Mouse (Mus musculus) liver, embryonic 16.5 days (tissue): Measurements from ENCODE around the gene Slc7a7. TPM values are rescaled to one million over a fixed set of nuclear protein-coding genes. Genes with fewer than 3 reads are reported as not detected.
A peak's percentile ranks its signal among the peaks of the same experiment; 100 is the strongest.

ENCODE experiments used
- ATAC-seq: fragments of 200-750 bp; cut with Nextera tagmentation; 2 replicates; pipeline ENCODE4 v1.8.0; 2017; ENCODE audit warnings: low read depth, mild to moderate bottlenecking, moderate number of reproducible peaks, moderate library complexity
- H3K27ac ChIP-seq: fragments of 300-500 bp; sonication (generic); 2 replicates; pipeline ENCODE4 v1.5.1; 2014; ENCODE audit warnings: mild to moderate bottlenecking, low read length
- H3K27me3 ChIP-seq: fragments of 300-500 bp; sonication (generic); 2 replicates; pipeline ENCODE4 v1.6.1; 2014; ENCODE audit warnings: low read depth, low read length, mixed read lengths; ENCODE audit not compliant: control insufficient read depth, insufficient read depth
- H3K36me3 ChIP-seq: fragments of 300-500 bp; sonication (generic); 2 replicates; pipeline ENCODE4 v1.6.1; 2014; ENCODE audit warnings: mild to moderate bottlenecking; ENCODE audit not compliant: control insufficient read depth, insufficient read depth
- H3K4me1 ChIP-seq: fragments of 300-500 bp; sonication (generic); 2 replicates; pipeline ENCODE4 v1.6.1; 2014; ENCODE audit warnings: low read depth, low read length, mixed read lengths; ENCODE audit not compliant: control insufficient read depth
- H3K4me2 ChIP-seq: fragments of 300-500 bp; sonication (generic); 2 replicates; pipeline ENCODE4 v1.6.1; 2014; ENCODE audit warnings: low read depth, low read length, mixed read lengths
- H3K4me3 ChIP-seq: fragments of 300-500 bp; sonication (generic); 2 replicates; pipeline ENCODE4 v1.5.1; 2014; ENCODE audit warnings: low read depth, mild to moderate bottlenecking, low read length
- H3K9ac ChIP-seq: fragments of 300-500 bp; sonication (generic); 2 replicates; pipeline ENCODE4 v1.6.1; 2014; ENCODE audit warnings: low read depth, low read length
- H3K9me3 ChIP-seq: fragments of 300-500 bp; sonication (generic); replicated peaks from 2 replicates; pipeline ENCODE4 v1.6.1; 2016; ENCODE audit warnings: low read length; ENCODE audit not compliant: control insufficient read depth
- WGBS: fragments of 180-500 bp; shearing (Covaris S2); extraction: QIAGEN DNeasy Blood & Tissue Kit; methylation state at CpG from one replicate; pipeline ENCODE4 v1.1.7; 2014; ENCODE audit not compliant: insufficient replicate concordance; 5-methylcytosine and 5-hydroxymethylcytosine counted together
- polyA plus RNA-seq: library from polyadenylated mRNA; unstranded; fragments of >200 nt; fragmentation: Nextera tagmentation; extraction: Ambion mirVana; gene quantifications from 2 replicates; pipeline ENCODE4 v1.2.1, GENCODE M21; 2015

The Slc7a7 gene
- polyA plus RNA-seq, 1 experiment from 2014 or later, result 10.5 TPM

DNA sequence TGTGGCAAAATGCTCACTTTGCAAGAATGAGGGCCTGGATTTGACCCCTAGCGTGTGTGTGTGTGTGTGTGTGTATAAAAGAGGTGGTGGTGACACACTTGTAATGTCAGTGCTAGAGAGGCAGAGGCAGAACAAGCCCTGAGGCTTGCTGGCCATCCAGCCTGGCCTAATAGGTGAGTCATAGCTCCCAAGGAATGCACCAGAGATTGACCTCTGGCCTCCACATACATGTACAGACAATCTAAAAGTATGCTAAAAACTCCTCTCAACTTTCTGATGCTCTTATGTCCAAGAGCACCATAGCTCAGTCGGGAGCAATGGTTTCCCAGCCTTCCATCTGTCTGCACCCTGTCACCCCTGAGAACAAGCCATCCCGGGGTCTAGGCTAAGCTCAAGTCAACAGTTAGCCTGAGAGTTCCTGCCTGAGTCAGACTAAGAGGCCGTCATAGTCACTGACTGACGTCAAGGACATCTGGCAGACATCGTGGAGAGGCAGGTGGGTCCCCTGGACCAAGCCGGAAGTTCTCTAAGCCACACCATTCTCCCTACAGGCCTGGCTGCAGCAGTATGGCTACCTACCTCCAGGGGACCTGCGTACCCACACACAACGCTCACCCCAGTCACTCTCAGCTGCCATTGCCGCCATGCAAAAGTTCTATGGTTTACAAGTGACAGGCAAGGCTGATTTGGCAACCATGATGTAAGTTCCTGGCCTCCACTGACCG lies 17.8 kb upstream of the Slc7a7 start:
- 67% methylated on average over 11 of the region's 11 CpGs for WGBS
- Histone ChIP-seq H3K4me1 (peaks cover 30% of the 10 kb centered on the region), H3K27ac (no peak overlapping the region), H3K4me2 (no peak overlapping the region), H3K9me3 (no peaks in the 10 kb centered on the region), H3K4me3 (no peak overlapping the region), H3K36me3 (peaks cover 2% of the 10 kb centered on the region; the same call in 1 of the 2 replicates), H3K27me3 (peaks cover 37% of the 10 kb centered on the region), H3K9ac (no peak overlapping the region)
- ATAC-seq, result no peak

DNA sequence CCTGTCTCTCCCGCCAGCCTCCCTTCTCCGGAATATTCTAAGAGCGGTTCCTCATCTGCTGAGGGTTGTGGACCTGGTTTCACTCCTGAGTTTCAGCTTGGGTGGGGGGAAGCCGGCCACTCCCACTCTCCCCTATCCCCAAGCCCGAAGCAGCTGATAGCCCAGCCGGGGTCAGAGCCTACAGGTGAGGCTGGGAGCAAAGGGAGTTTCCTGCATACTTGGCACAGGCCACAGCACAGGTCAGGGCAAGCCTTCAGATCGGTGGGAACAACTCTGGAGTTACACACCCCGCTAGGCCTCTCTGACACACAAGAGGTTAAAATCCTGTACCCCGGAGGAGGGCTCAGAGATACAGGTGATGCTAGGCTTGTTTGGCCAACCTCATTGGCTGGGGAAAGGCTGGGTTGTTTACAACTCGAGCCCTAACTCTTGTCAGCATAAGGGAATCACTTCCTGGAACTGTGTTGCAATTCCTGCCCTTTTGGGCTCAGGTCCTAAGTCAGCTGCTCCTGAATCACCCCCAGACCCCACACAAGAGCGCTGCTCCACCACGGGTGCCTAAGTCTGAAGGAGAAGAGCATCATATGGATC lies 16.5 kb upstream of the Slc7a7 start:
- WGBS, result 45% methylated on average over 12 of the region's 12 CpGs
- Histone ChIP-seq H3K27me3 (peaks cover 38% of the 10 kb centered on the region), H3K4me3 (peak overlapping the region; percentile 64; the same call in 1 of the 2 replicates), H3K4me2 (peak overlapping the region; percentile 68), H3K9me3 (no peaks in the 10 kb centered on the region), H3K9ac (no peak overlapping the region), H3K36me3 (peaks cover 2% of the 10 kb centered on the region; the same call in 1 of the 2 replicates), H3K27ac (peak overlapping the region; percentile 12; the same call in 1 of the 2 replicates), H3K4me1 (peaks cover 33% of the 10 kb centered on the region)
- ATAC-seq, result peak; percentile 35

- WGBS, result 18% methylated on average over 17 of the region's 17 CpGs
Observed at GRCm38 (mm10) chr14:54432837-54433830, 15.6 kb upstream of the Slc7a7 start.

DNA sequence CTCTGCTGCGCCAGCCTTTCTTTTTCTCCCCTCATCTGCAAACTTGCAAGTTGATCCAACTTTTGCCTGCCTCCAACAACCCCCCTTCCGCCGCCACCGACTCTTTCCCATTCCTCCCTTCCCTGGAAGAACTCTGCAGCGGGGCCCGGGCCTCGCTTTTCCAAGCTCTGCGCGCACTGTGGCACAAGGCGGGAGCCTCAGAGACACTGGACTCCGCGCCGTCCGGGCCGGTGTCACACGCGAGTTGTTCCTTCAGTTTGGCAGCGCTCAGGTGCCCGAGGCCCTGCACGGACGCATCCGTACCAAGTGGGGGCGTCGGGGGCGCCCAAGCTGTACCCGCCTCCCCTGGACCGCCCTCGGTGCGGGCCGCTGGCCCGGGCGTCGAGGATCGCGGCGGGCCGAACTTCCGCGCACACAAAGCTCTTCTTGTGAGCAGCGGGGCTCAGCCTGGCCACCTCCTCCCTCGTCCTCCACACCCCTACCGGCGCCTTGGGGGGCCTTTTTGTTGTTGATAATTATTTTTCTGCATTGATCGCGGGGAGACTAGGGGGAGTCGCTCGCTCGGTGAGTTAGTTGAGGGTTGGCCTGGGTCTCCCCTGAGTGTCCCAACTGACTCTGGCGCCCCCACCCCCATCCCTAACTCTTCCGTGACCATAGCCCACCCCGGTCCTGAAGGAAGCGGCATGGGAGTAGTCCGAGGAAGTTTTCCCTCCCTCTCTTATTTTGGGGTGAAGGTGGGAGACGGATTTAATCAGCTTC lies 14.7 kb upstream of the Slc7a7 start:
- no peaks in the 10 kb centered on the region; the same call in 1 of the 2 replicates for H3K36me3 ChIP-seq
- H3K9ac ChIP-seq, result peak overlapping the region; percentile 71
- peak overlapping the region; percentile 63 for H3K27ac ChIP-seq
- H3K4me1 ChIP-seq, result peaks cover 42% of the 10 kb centered on the region
- H3K4me2 ChIP-seq, result peak overlapping the region; percentile 68
- ATAC-seq, result peak; percentile 11; the same call in 1 of the 2 replicates
- no peaks in the 10 kb centered on the region for H3K9me3 ChIP-seq
- 4% methylated on average over 54 of the region's 54 CpGs for WGBS
- H3K27me3 ChIP-seq, result peaks cover 38% of the 10 kb centered on the region
- peak overlapping the region; percentile 64 for H3K4me3 ChIP-seq

More at GRCm38 (mm10) chr14:54432837-54433830, 15.6 kb upstream of the Slc7a7 start:
- H3K4me2 ChIP-seq, result peak overlapping the region; percentile 68
- H3K27ac ChIP-seq, result 0 out of 2 replicates have a peak overlapping the region, but pooled peaks have one; percentile 3
- no peak for ATAC-seq
- peak overlapping the region; percentile 64 for H3K4me3 ChIP-seq
- no peaks in the 10 kb centered on the region for H3K9me3 ChIP-seq
- peaks cover 38% of the 10 kb centered on the region for H3K27me3 ChIP-seq
- H3K4me1 ChIP-seq, result peaks cover 36% of the 10 kb centered on the region
- H3K36me3 ChIP-seq, result no peaks in the 10 kb centered on the region; the same call in 1 of the 2 replicates
- H3K9ac ChIP-seq, result peak overlapping the region; percentile 71

- Histone ChIP-seq H3K4me1 (peaks cover 42% of the 10 kb centered on the region), H3K27ac (peak within 1 kb of the TSS; percentile 73), H3K4me2 (peak within 1 kb of the TSS; percentile 68), H3K27me3 (peaks cover 38% of the 10 kb centered on the region), H3K9ac (peak within 1 kb of the TSS; percentile 71), H3K9me3 (no peaks in the 10 kb centered on the region), H3K4me3 (peak within 1 kb of the TSS; percentile 64), H3K36me3 (no peaks in the 10 kb centered on the region; the same call in 1 of the 2 replicates)
- ATAC-seq, result peak; percentile 23
- WGBS, result 2% methylated on average over 49 of the region's 49 CpGs
Observed at GRCm38 (mm10) chr14:54431334-54432077, 13.9 kb upstream of the Slc7a7 start, which contains the start of gene Mmp14. Gene Mmp14 (plus strand): TSS chr14:54431612.

GRCm38 (mm10) chr14:54430406-54431145 lies 13.0 kb upstream of the Slc7a7 start:
- peak overlapping the region; percentile 73 for H3K27ac ChIP-seq
- no peaks in the 10 kb centered on the region; the same call in 1 of the 2 replicates for H3K36me3 ChIP-seq
- H3K9me3 ChIP-seq, result no peaks in the 10 kb centered on the region
- peak overlapping the region; percentile 64 for H3K4me3 ChIP-seq
- H3K27me3 ChIP-seq, result peaks cover 38% of the 10 kb centered on the region
- H3K9ac ChIP-seq, result peak overlapping the region; percentile 24; the same call in 1 of the 2 replicates
- ATAC-seq, result no peak
- H3K4me1 ChIP-seq, result peaks cover 48% of the 10 kb centered on the region
- H3K4me2 ChIP-seq, result peak overlapping the region; percentile 68
- WGBS, result 12% methylated on average over 18 of the region's 18 CpGs

GRCm38 (mm10) chr14:54429332-54430093 lies 11.9 kb upstream of the Slc7a7 start:
- WGBS, result 54% methylated on average over 7 of the region's 7 CpGs
- H3K4me1 ChIP-seq, result peaks cover 58% of the 10 kb centered on the region

More at GRCm38 (mm10) chr14:54429332-54430093, 11.9 kb upstream of the Slc7a7 start:
- H3K27me3 ChIP-seq, result peaks cover 38% of the 10 kb centered on the region
- H3K4me3 ChIP-seq, result no peak overlapping the region
- no peak for ATAC-seq
- H3K9ac ChIP-seq, result no peak overlapping the region
- peak overlapping the region; percentile 12; the same call in 1 of the 2 replicates for H3K27ac ChIP-seq
- no peak overlapping the region for H3K4me2 ChIP-seq
- H3K36me3 ChIP-seq, result no peaks in the 10 kb centered on the region; the same call in 1 of the 2 replicates
- H3K9me3 ChIP-seq, result no peaks in the 10 kb centered on the region
